Mouse (Mus musculus): ENCODE data around the gene Arhgef38.

Arhgef38 gene

DNA sequence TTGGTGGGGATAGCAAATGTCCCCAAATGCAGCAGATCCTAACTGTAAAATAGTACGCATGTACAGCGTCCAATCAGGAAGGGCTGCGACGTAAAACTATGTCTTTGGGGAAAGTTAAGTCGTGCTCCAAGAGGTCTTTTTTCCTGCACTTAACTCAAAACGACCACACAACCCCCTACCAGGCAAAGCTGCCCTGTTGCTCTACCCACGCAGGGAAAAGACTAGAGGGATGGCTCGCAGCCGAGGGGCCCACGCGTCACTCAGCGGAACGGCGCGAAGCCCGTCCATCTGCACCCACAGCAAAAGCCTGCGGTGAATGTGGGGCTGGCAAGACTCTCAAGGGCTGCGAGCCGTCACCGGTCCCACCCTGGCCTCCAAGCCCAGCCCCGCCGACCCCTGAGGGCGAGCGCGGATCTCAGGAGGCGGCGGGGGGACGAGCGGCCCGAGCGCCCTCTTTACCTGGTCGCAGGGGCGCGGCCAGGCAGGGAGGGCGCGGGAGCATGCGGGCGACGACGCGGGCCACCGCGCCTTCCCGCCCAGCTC, 143.6 kb downstream of the Arhgef38 start:
- DNase-seq, result no peak

GRCm38 (mm10) chr3:133090247-133091120, 144.3 kb downstream of the Arhgef38 start:
- no peak for DNase-seq

- no peak for DNase-seq
Measured at GRCm38 (mm10) chr3:133085858-133086257, 148.9 kb downstream of the Arhgef38 start.

DNA sequence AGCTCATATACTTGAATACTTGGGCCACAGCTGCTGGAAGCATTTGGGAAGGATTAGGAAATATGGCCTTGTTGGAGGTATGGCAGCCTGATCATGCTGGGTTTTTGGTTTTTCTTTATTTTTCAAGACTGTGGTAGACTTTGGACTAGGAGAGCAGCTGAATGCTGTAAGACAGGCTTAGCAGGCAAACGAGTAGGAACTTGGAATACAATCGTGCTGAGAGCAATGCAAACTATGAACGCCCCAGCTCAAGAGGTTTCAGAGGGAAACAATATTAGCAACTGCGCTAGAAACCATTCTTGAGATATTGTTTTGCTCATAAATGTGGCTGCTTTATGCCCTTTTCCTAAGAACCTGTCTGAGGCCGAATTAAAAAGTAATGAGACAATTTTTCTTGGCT, 152.0 kb downstream of the Arhgef38 start:
- no peak for DNase-seq

DNA sequence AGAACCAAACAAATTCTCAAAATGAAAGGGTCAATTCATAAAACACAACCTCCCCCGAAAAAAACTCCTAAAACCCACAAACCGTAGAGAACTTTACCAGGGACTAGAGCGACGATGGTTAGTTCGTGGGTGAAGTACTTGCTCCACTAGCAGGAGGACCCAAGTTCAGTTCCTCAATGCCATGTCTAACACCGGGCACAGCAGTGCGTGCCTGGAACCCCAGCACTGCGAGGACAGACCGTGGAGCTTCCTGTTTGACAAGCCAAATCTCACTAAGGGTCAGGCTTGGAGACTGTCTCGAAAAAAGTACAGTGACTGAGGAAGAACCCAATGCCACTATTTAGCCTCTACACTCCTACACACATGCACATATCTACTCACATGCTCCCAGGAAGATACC, 159.2 kb downstream of the Arhgef38 start:
- DNase-seq, result no peak
